Mouse (Mus musculus): ENCODE data around the gene Lrrc26. TPM values are rescaled to one million over a fixed set of nuclear protein-coding genes. Genes with fewer than 3 reads are reported as not detected.
"Not testable (repeated sequence)": the region's sequence is repeated elsewhere in the genome, so short reads cannot be mapped to it uniquely, and the experiment has no call there.

Lrrc26 gene
- total RNA-seq (2021), result not detected

- intact Hi-C loops (cut with DNase I), result no loop called here
- no peak for DNase-seq (ENCODE audit: low spot score in 2 of 2)
Observed at GRCm38 (mm10) chr2:25289651-25290050, at the start of gene Lrrc26. TSS of gene Lrrc26 (plus strand) at chr2:25289915.

GRCm38 (mm10) chr2:25240310-25240709 is 49.4 kb upstream of the Lrrc26 start:
- DNase-seq (ENCODE audit: low spot score in 2 of 2), result no peak
- intact Hi-C loops (cut with DNase I), result no loop called here

- peak; percentile 71 to 72 for DNase-seq (ENCODE audit: low spot score in 2 of 2)
- intact Hi-C loops (cut with DNase I), result no loop called here
Observed at GRCm38 (mm10) chr2:25240723-25241437, 48.8 kb upstream of the Lrrc26 start.

- no peak for DNase-seq (ENCODE audit: low spot score in 2 of 2)
- intact Hi-C loops (cut with DNase I), result no loop called here
Observed at GRCm38 (mm10) chr2:25241438-25241775, 48.3 kb upstream of the Lrrc26 start.

- intact Hi-C loops (cut with DNase I), result no loop called here
- DNase-seq (ENCODE audit: low spot score in 2 of 2), result peak; percentile 60 to 72
Observed at GRCm38 (mm10) chr2:25242101-25242506, 47.6 kb upstream of the Lrrc26 start, which contains the start of the genes Rnf208 and Cysrt1. TSS of gene Rnf208 (plus strand) at chr2:25242255. TSS of gene Cysrt1 (minus strand) at chr2:25242452.

- intact Hi-C loops (cut with DNase I), result no loop called here
- DNase-seq (ENCODE audit: low spot score in 2 of 2), result no peak
Observed at GRCm38 (mm10) chr2:25243342-25243741, 46.4 kb upstream of the Lrrc26 start.

GRCm38 (mm10) chr2:25244144-25244543 is 45.6 kb upstream of the Lrrc26 start:
- intact Hi-C loops (cut with DNase I), result no loop called here
- no peak for DNase-seq (ENCODE audit: low spot score in 2 of 2)

- no peak for DNase-seq (ENCODE audit: low spot score in 2 of 2)
- intact Hi-C loops (cut with DNase I), result no loop called here
Observed at GRCm38 (mm10) chr2:25246183-25247072, 43.3 kb upstream of the Lrrc26 start, which contains the start of gene AL732309.1. TSS of gene AL732309.1 (minus strand) at chr2:25246863.

GRCm38 (mm10) chr2:25252331-25252730 is 37.4 kb upstream of the Lrrc26 start:
- no peak for DNase-seq (ENCODE audit: low spot score in 2 of 2)
- intact Hi-C loops (cut with DNase I), result no loop called here

- intact Hi-C loops (cut with DNase I), result loop anchor here (2.0 kb wide), 1 partner anchor 61 kb away; no protein-coding TSS in a partner anchor
Observed at GRCm38 (mm10) chr2:25255284-25255779, 34.4 kb upstream of the Lrrc26 start, which contains the start of gene Tmem203. TSS of gene Tmem203 (plus strand) at chr2:25255439.

GRCm38 (mm10) chr2:25256443-25257109 is 33.1 kb upstream of the Lrrc26 start:
- DNase-seq (ENCODE audit: low spot score in 2 of 2); intact Hi-C loops (cut with DNase I): not testable (repeated sequence)

More at GRCm38 (mm10) chr2:25255284-25255779, 34.4 kb upstream of the Lrrc26 start, which contains the start of gene Tmem203:
- DNase-seq (ENCODE audit: low spot score in 2 of 2), result peak; percentile 88 to 90

- intact Hi-C loops (cut with DNase I); DNase-seq (ENCODE audit: low spot score in 2 of 2): not testable (repeated sequence)
Observed at GRCm38 (mm10) chr2:25257250-25257649, 32.5 kb upstream of the Lrrc26 start.

- intact Hi-C loops (cut with DNase I), result no loop called here
- DNase-seq (ENCODE audit: low spot score in 2 of 2), result no peak
Observed at GRCm38 (mm10) chr2:25258887-25259286, 30.8 kb upstream of the Lrrc26 start.

- no peak for DNase-seq (ENCODE audit: low spot score in 2 of 2)
- intact Hi-C loops (cut with DNase I), result loop anchor here (2.0 kb wide), 1 partner anchor 37 kb away; the partner anchor contains the start of gene Tubb4b
Observed at GRCm38 (mm10) chr2:25261870-25262269, 27.8 kb upstream of the Lrrc26 start.

- intact Hi-C loops (cut with DNase I), result loop anchor here (2.0 kb wide), 1 partner anchor 38 kb away; the partner anchor contains the start of gene Tubb4b
- DNase-seq (ENCODE audit: low spot score in 2 of 2), result peak; percentile 92 to 94
Observed at GRCm38 (mm10) chr2:25262291-25262767, 27.4 kb upstream of the Lrrc26 start, which contains the start of gene Tprn. TSS of gene Tprn (plus strand) at chr2:25262618.

- intact Hi-C loops (cut with DNase I), result loop anchor here (2.0 kb wide), 1 partner anchor 38 kb away; the partner anchor contains the start of gene Tubb4b
- no peak for DNase-seq (ENCODE audit: low spot score in 2 of 2)
Observed at GRCm38 (mm10) chr2:25262795-25263622, 26.7 kb upstream of the Lrrc26 start.

- intact Hi-C loops (cut with DNase I), result loop anchor here (2.0 kb wide), 1 partner anchor 39 kb away; the partner anchor contains the start of gene Tubb4b
- DNase-seq (ENCODE audit: low spot score in 2 of 2), result no peak
Observed at GRCm38 (mm10) chr2:25263623-25264285, 26.0 kb upstream of the Lrrc26 start.

- DNase-seq (ENCODE audit: low spot score in 2 of 2), result no peak
- intact Hi-C loops (cut with DNase I), result no loop called here
Observed at GRCm38 (mm10) chr2:25264286-25264660, 25.4 kb upstream of the Lrrc26 start.

Measured in left cerebral cortex, postnatal 36 days (tissue).